Mouse (Mus musculus) megakaryocyte, embryonic 14.5 days (primary cell): ENCODE data around the gene Olfr143.

ENCODE experiments used
- FLI1 ChIP-seq: IDR thresholded peaks from 2 replicates; pipeline ENCODE4 v1.6.1; 2012; ENCODE audit warnings: low read length, inconsistent platforms, mixed read lengths
- GATA1 ChIP-seq: IDR thresholded peaks from 3 replicates; pipeline ENCODE4 v1.6.1; 2012; ENCODE audit warnings: mixed read lengths, low read length, inconsistent platforms, borderline replicate concordance

DNA sequence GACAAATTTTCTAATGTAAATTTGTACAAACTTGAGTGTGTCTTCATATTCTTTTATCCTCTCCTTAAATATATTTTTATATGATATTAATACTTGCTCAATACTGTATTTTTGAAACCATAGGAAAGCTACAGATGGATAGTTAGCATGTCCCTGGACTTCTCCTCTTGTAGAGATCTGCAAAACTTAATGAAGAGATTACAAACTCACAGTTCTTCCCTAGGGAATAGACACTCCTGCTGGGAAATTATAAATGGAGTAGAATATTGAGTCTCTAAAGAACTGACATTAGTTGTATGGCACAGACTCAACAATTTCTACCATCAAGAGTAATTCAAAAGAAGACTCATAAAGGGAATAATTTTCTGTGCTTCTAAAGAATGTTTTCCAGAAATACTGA is 34.8 kb upstream of the Olfr143 start, which contains the start of gene Olfr894:
- TF ChIP-seq GATA1 = no peak
- no peak for TF ChIP-seq FLI1
